Mouse (Mus musculus) liver, embryonic 12.5 days (tissue): Measurements from ENCODE around the gene Vezf1. TPM values are rescaled to one million over a fixed set of nuclear protein-coding genes. Genes with fewer than 3 reads are reported as not detected.

Experiments
- ATAC-seq: fragments of 200-750 bp; cut with Nextera tagmentation; 2 replicates; pipeline ENCODE4 v1.8.0; 2017; ENCODE audit warnings: moderate number of reproducible peaks, mild to moderate bottlenecking, moderate library complexity
- H3K27ac ChIP-seq: fragments of 300-500 bp; sonication (generic); 2 replicates; pipeline ENCODE4 v1.5.1; 2016; ENCODE audit warnings: mild to moderate bottlenecking
- H3K27me3 ChIP-seq: fragments of 300-500 bp; sonication (generic); replicated peaks from 2 replicates; pipeline ENCODE4 v1.6.1; 2016; ENCODE audit warnings: mild to moderate bottlenecking, moderate library complexity
- H3K36me3 ChIP-seq: fragments of 300-500 bp; sonication (generic); 2 replicates; pipeline ENCODE4 v1.6.1; 2016; ENCODE audit warnings: mild to moderate bottlenecking, moderate library complexity
- H3K4me1 ChIP-seq: fragments of 300-500 bp; sonication (generic); 2 replicates; pipeline ENCODE4 v1.6.1; 2016
- H3K4me2 ChIP-seq: fragments of 300-500 bp; sonication (generic); 2 replicates; pipeline ENCODE4 v1.6.1; 2016; ENCODE audit warnings: mild to moderate bottlenecking, moderate library complexity
- H3K4me3 ChIP-seq: fragments of 300-500 bp; sonication (generic); 2 replicates; pipeline ENCODE4 v1.5.1; 2016; ENCODE audit warnings: mild to moderate bottlenecking, moderate library complexity
- H3K9ac ChIP-seq: fragments of 300-500 bp; sonication (generic); 2 replicates; pipeline ENCODE4 v1.6.1; 2016; ENCODE audit warnings: mild to moderate bottlenecking, moderate library complexity
- H3K9me3 ChIP-seq: fragments of 300-500 bp; sonication (generic); replicated peaks from 2 replicates; pipeline ENCODE4 v1.6.1; 2016; ENCODE audit warnings: mild to moderate bottlenecking, moderate library complexity
- WGBS: fragments of 180-500 bp; shearing (Covaris S2); methylation state at CpG from one replicate; pipeline ENCODE4 v1.1.7; 2016; ENCODE audit not compliant: insufficient replicate concordance; 5-methylcytosine and 5-hydroxymethylcytosine counted together
- polyA plus RNA-seq: library from polyadenylated mRNA; unstranded; fragments of >200 nt; fragmentation: Nextera tagmentation; extraction: Ambion mirVana; gene quantifications from 2 replicates; pipeline ENCODE4 v1.2.1, GENCODE M21; 2016

Gene Vezf1
- 14.6 TPM in 2 replicates for polyA plus RNA-seq

GRCm38 (mm10) chr11:88067586-88068410 is at the start of gene Vezf1:
Vezf1 (plus strand) TSS chr11:88068279.
- H3K27ac ChIP-seq, result peak within 1 kb of the TSS; percentile 94
- WGBS, result under 1% methylated on average over 39 of the region's 81 CpGs
- H3K27me3 ChIP-seq, result no peaks in the 10 kb centered on the region
- peak within 1 kb of the TSS; percentile 91 for H3K4me2 ChIP-seq
- H3K36me3 ChIP-seq, result peaks cover under 1% of the 10 kb centered on the region; the same call in 1 of the 2 replicates
- peaks cover 45% of the 10 kb centered on the region for H3K4me1 ChIP-seq
- peak within 1 kb of the TSS; percentile 95 for H3K4me3 ChIP-seq
- peak; percentile 84 for ATAC-seq
- H3K9ac ChIP-seq, result peak within 1 kb of the TSS; percentile 91
- H3K9me3 ChIP-seq, result no peaks in the 10 kb centered on the region

DNA sequence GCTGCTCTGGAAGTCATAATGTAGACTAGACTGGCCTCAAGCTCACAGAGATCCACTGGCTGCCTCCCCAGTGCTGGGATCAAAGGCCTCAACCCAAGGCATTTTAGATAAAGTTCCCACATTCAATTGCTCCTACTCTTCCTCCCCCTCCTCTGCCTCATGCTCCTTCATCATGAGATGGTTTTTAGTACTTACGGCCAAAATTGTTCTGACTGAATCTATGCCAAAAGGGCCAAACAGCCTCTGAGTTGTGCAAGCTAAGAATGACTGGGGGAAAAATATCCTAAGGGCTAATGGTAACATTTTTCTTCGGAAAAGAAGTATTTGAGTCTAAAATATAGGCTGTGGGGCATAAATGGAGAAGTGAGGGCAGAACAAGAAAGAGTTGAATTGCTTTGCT is 44.1 kb upstream of the Vezf1 start:
- Histone ChIP-seq H3K9ac (no peak overlapping the region), H3K9me3 (no peaks in the 10 kb centered on the region), H3K4me2 (no peak overlapping the region), H3K27me3 (0 out of 2 replicates have a peak, but pooled peaks cover 5% of the 10 kb centered on the region), H3K4me3 (no peak overlapping the region), H3K4me1 (no peaks in the 10 kb centered on the region), H3K27ac (no peak overlapping the region), H3K36me3 (no peaks in the 10 kb centered on the region)
- 59% methylated on average over 2 of the region's 2 CpGs for WGBS
- no peak for ATAC-seq

DNA sequence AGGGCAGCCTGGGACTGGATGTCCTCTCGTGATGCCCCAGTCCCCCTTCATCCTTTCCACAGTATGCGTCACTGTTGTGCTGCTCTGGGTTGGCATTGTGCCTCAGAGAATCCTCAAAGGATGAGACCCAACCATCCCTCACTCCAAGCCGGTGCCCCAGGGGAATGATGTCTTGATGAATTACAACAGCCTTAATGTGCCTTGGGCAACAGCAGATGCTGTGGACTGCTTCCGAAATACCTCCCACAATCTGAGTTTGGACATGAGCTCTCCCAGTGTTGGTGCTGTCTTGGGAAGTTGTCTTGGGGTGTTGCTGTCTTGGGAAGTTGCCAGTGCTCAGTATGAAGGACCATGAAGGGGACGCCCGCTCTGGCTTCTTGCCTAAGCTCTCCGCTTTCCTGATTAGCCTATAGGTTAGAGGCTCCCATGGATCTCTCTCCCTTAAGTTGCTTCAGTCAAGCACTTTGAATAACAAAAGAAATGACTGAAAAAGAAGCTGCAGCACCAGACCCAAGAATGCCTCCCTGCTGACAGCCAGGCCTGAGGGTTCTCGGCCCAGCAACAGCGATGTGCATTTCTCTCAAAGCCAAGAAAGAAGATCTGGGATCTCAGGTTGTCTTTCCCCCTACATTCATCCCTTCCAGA is 40.6 kb upstream of the Vezf1 start:
- Histone ChIP-seq H3K27ac (no peak overlapping the region), H3K27me3 (0 out of 2 replicates have a peak, but pooled peaks cover 5% of the 10 kb centered on the region), H3K9me3 (no peaks in the 10 kb centered on the region), H3K4me2 (no peak overlapping the region), H3K4me3 (no peak overlapping the region), H3K4me1 (no peaks in the 10 kb centered on the region), H3K9ac (no peak overlapping the region), H3K36me3 (no peaks in the 10 kb centered on the region)
- no peak for ATAC-seq
- WGBS, result 80% methylated on average over 9 of the region's 9 CpGs

DNA sequence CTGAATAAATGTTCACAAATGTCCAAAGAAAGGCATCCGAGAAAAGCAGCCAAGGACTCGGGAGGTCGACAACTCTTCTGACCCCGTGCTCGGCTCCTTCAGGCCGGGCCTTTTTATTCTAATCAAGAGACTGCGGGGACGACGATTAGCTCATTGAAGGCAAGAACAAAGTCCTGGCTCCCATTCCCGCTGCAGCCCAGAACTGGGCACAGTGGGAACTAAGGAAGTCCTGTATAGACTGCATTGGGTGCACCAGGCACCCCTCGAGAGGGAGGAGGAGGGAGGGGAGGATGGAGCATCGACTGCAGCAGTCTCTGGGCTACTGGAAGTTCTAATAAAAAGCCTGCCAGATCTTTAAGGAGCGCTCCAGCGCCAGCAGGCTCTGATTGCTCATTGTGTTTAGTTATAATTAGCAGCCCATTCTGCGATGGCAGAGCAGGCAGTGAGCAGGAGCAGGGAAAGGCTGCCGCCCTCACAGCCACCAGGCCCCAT is 39.8 kb upstream of the Vezf1 start:
- no peak overlapping the region for H3K4me3 ChIP-seq
- H3K4me2 ChIP-seq, result no peak overlapping the region
- H3K9me3 ChIP-seq, result no peaks in the 10 kb centered on the region
- no peak overlapping the region; the same call in 1 of the 2 replicates for H3K9ac ChIP-seq
- 39% methylated on average over 16 of the region's 16 CpGs for WGBS
- H3K36me3 ChIP-seq, result no peaks in the 10 kb centered on the region
- ATAC-seq, result no peak
- 0 out of 2 replicates have a peak, but pooled peaks cover 5% of the 10 kb centered on the region for H3K27me3 ChIP-seq
- H3K27ac ChIP-seq, result no peak overlapping the region
- no peaks in the 10 kb centered on the region for H3K4me1 ChIP-seq

DNA sequence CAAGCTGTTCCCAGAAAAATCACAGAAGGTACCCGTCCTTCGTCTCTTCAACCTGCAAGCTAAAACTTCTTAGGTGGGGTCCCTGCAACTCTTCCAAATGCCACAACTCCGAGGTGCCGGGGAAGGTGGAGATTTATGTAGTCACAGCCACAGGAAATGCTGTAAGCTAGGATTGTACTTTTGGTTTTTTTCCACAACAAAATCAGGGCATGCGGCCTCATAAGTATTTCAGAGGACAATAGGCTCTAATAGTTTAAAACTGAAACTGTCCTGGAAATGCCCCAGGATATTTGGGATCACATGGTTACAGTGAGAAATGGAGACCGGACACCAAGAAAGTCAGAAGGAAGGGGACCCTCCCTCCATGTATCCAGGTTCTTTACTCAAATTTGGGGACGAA is 37.9 kb upstream of the Vezf1 start:
- H3K4me3 ChIP-seq, result no peak overlapping the region
- no peak overlapping the region for H3K27ac ChIP-seq
- no peaks in the 10 kb centered on the region for H3K9me3 ChIP-seq
- no peak for ATAC-seq
- H3K27me3 ChIP-seq, result 0 out of 2 replicates have a peak, but pooled peaks cover 5% of the 10 kb centered on the region
- H3K4me1 ChIP-seq, result no peaks in the 10 kb centered on the region
- no peak overlapping the region for H3K4me2 ChIP-seq
- H3K9ac ChIP-seq, result no peak overlapping the region
- 69% methylated on average over 7 of the region's 7 CpGs for WGBS
- no peaks in the 10 kb centered on the region for H3K36me3 ChIP-seq

GRCm38 (mm10) chr11:88030836-88031235 is 37.2 kb upstream of the Vezf1 start:
- Histone ChIP-seq H3K4me1 (no peaks in the 10 kb centered on the region), H3K9ac (no peak overlapping the region), H3K27ac (no peak overlapping the region), H3K27me3 (0 out of 2 replicates have a peak, but pooled peaks cover 5% of the 10 kb centered on the region), H3K4me3 (no peak overlapping the region), H3K4me2 (no peak overlapping the region), H3K36me3 (no peaks in the 10 kb centered on the region), H3K9me3 (no peaks in the 10 kb centered on the region)
- 72% methylated on average over 2 of the region's 2 CpGs for WGBS
- ATAC-seq, result no peak

- 78% methylated on average over 5 of the region's 5 CpGs for WGBS
- H3K9me3 ChIP-seq, result no peaks in the 10 kb centered on the region
- H3K4me3 ChIP-seq, result no peak overlapping the region
Observed at GRCm38 (mm10) chr11:88031753-88032152, 36.3 kb upstream of the Vezf1 start.

DNA sequence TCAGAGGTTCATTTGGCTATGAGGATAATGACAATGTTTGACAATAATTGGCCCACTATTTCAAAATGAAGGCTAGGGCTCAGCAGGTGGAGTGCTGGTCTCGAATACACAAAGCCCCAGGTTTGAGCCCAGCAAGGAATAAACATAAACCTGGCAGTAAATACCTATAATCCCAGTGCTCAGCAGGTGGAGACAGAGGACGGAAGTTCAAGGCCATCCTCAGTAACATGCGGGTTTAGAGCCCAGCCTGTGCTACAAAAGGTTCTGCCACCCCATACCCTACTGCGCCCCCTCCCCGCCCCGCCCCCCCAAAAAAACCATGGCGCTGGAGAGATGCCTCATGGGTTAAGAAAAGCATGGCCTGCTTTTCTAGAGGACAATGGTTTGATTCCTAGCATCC is 32.1 kb upstream of the Vezf1 start:
- WGBS, result 68% methylated on average over 7 of the region's 7 CpGs
- Histone ChIP-seq H3K4me1 (no peaks in the 10 kb centered on the region), H3K9me3 (no peaks in the 10 kb centered on the region), H3K4me3 (no peak overlapping the region), H3K27ac (no peak overlapping the region), H3K9ac (no peak overlapping the region), H3K4me2 (no peak overlapping the region), H3K36me3 (peaks cover 3% of the 10 kb centered on the region; the same call in 1 of the 2 replicates), H3K27me3 (no peaks in the 10 kb centered on the region)
- no peak for ATAC-seq

More at GRCm38 (mm10) chr11:88031753-88032152, 36.3 kb upstream of the Vezf1 start:
- ATAC-seq, result no peak
- H3K9ac ChIP-seq, result no peak overlapping the region
- no peaks in the 10 kb centered on the region for H3K36me3 ChIP-seq
- no peak overlapping the region for H3K4me2 ChIP-seq
- 0 out of 2 replicates have a peak, but pooled peaks cover 5% of the 10 kb centered on the region for H3K27me3 ChIP-seq
- no peak overlapping the region for H3K27ac ChIP-seq
- no peaks in the 10 kb centered on the region for H3K4me1 ChIP-seq

DNA sequence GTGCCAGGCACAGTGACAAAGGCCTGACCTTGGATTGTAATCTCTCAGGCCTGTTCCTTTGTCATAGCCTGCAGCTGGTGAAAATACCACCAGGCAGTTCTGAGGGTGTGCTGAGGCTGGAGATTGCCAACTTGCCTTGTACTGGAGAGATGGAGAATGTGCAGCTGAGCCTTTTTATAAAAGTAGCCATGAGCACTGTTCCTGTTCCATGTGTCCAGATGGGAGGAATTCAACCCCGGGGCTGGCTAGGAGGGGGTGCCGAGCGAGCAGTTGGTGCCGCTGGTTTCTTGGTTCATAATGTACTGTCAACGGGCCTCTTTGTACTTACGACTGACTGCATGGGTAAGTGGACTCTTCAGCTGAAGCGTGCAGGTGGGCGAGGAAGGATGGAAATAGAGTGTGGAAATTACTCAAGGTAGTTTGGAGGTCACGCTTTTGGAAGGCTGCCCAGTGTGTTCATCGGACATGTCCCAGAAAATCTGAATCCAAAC is 31.3 kb upstream of the Vezf1 start:
- no peak for ATAC-seq

DNA sequence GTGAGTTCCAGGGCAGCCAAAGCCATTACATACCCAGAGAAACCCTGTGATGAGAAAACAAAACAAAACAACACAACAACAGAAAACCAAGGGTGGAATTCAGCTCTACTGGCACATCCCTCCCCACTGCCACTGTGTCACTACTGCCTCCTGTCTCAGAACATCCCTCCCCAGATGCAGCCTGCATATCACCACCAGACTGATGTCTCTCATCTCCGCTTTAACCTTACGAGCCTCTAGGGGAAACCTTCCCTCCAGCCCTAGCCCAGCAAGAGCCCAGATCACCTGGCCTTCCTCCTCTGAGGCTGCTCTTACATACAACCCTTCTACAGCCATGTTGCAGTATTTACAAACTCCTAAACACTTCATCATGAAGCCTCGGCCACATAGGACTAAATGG is 30.7 kb upstream of the Vezf1 start:
- ATAC-seq, result no peak
- no peaks in the 10 kb centered on the region for H3K27me3 ChIP-seq
- WGBS, result 67% methylated on average over 3 of the region's 3 CpGs
- H3K4me2 ChIP-seq, result no peak overlapping the region
- H3K4me1 ChIP-seq, result 0 out of 2 replicates have a peak, but pooled peaks cover 3% of the 10 kb centered on the region
- no peaks in the 10 kb centered on the region for H3K9me3 ChIP-seq
- H3K9ac ChIP-seq, result no peak overlapping the region
- H3K27ac ChIP-seq, result no peak overlapping the region
- no peak overlapping the region for H3K4me3 ChIP-seq
- H3K36me3 ChIP-seq, result peaks cover 5% of the 10 kb centered on the region

More for the DNA sequence above, 31.3 kb upstream of the Vezf1 start:
- Histone ChIP-seq H3K4me1 (no peaks in the 10 kb centered on the region), H3K4me2 (no peak overlapping the region), H3K9ac (no peak overlapping the region), H3K4me3 (no peak overlapping the region), H3K27ac (no peak overlapping the region), H3K27me3 (no peaks in the 10 kb centered on the region), H3K36me3 (peaks cover 5% of the 10 kb centered on the region), H3K9me3 (no peaks in the 10 kb centered on the region)
- 86% methylated on average over 10 of the region's 10 CpGs for WGBS

DNA sequence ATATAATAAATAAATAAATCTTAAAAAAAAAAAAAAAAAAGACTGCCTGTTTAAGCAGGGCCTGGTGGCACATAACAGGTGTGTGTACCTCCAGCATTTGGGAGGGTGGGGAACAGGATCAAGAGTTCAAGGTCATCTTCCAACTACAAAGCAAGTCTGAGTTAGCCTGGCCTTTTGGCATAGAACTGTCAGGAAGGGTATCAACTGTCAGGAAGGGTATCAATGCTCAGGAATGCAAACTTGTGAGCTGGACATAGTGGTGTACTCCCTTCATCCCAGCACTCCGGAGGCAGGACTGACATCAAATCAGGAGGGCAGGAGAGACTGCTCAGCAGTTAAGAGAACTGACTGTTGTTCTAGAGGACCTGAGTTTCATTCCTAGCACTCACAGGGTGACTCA is 29.0 kb upstream of the Vezf1 start:
- H3K27ac ChIP-seq, result no peak overlapping the region

DNA sequence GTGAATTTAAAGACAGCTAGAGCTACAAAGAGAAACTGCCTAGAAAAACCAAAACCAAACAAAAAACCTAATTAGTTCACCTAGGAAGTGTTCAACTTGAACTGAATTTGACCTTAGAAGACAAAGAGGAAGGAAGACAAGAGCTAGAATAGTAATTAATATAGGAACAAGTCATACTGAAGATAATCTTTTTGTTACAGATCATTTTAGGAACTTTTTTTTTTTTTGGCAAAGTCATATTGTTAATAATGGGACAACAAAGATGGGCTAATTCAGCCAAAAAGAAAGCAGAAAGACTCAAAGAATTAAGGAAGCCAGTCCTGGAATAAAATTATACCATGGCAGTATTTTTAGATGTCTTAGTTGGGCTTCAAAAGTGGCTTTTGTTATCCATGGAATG is 23.8 kb upstream of the Vezf1 start:
- Histone ChIP-seq H3K4me2 (no peak overlapping the region), H3K27ac (no peak overlapping the region), H3K27me3 (no peaks in the 10 kb centered on the region), H3K4me1 (peaks cover 26% of the 10 kb centered on the region), H3K9ac (no peak overlapping the region), H3K9me3 (no peaks in the 10 kb centered on the region), H3K4me3 (no peak overlapping the region), H3K36me3 (peaks cover 12% of the 10 kb centered on the region)
- ATAC-seq, result no peak

More for the DNA sequence above, 29.0 kb upstream of the Vezf1 start:
- Histone ChIP-seq H3K4me1 (0 out of 2 replicates have a peak, but pooled peaks cover 3% of the 10 kb centered on the region), H3K9me3 (no peaks in the 10 kb centered on the region), H3K9ac (no peak overlapping the region), H3K27me3 (no peaks in the 10 kb centered on the region), H3K4me2 (no peak overlapping the region), H3K4me3 (no peak overlapping the region), H3K36me3 (peaks cover 5% of the 10 kb centered on the region)
- ATAC-seq, result no peak
- 82% methylated on average over 1 of the region's 1 CpGs for WGBS
